Mouse (Mus musculus) lung, embryonic 14.5 days (tissue): ENCODE measurements at regions not wholly inside any gene's neighbourhood (a gene's known extent, or its start where the extent isn't known, plus 50 kb on each side); places are given as distances from the start of the nearest gene placed in this dataset.

Experiments used
- ATAC-seq: fragments of 200-750 bp; cut with Nextera tagmentation; 2 replicates; pipeline ENCODE4 v1.8.0; 2017; ENCODE audit warnings: mild to moderate bottlenecking, moderate TSS enrichment, moderate library complexity; ENCODE audit not compliant: insufficient read depth
- DNase-seq: peaks from one replicate; pipeline ENCODE4 v3.0.0-alpha.2; 2015
- H3K27ac ChIP-seq: fragments of 300-500 bp; sonication (generic); 2 replicates; pipeline ENCODE4 v1.5.1; 2014; ENCODE audit warnings: low read depth, mild to moderate bottlenecking, moderate library complexity
- H3K27me3 ChIP-seq: fragments of 300-500 bp; sonication (generic); 2 replicates; pipeline ENCODE4 v1.6.1; 2014; ENCODE audit warnings: low read length, control low read depth; ENCODE audit not compliant: insufficient read depth
- H3K36me3 ChIP-seq: fragments of 300-500 bp; sonication (generic); 2 replicates; pipeline ENCODE4 v1.6.1; 2014; ENCODE audit warnings: control low read depth; ENCODE audit not compliant: insufficient read depth
- H3K4me1 ChIP-seq: fragments of 300-500 bp; sonication (generic); 2 replicates; pipeline ENCODE4 v1.6.1; 2014; ENCODE audit warnings: antibody characterized with exemption, control low read depth; ENCODE audit not compliant: insufficient read depth
- H3K4me2 ChIP-seq: fragments of 300-500 bp; sonication (generic); 2 replicates; pipeline ENCODE4 v1.6.1; 2014; ENCODE audit warnings: mild to moderate bottlenecking
- H3K4me3 ChIP-seq: fragments of 300-500 bp; sonication (generic); 2 replicates; pipeline ENCODE4 v1.5.1; 2014; ENCODE audit warnings: low read depth, low read length
- H3K9ac ChIP-seq: fragments of 300-500 bp; sonication (generic); 2 replicates; pipeline ENCODE4 v1.6.1; 2014
- H3K9me3 ChIP-seq: fragments of 300-500 bp; sonication (generic); 2 replicates; pipeline ENCODE4 v1.6.1; 2016; ENCODE audit warnings: low read depth, low read length, control low read depth
- CTCF ChIP-seq: IDR thresholded peaks from 2 replicates; pipeline ENCODE4 v1.5.1; 2016; ENCODE audit warnings: antibody characterized with exemption, low read depth
- WGBS: fragments of 180-500 bp; shearing (Covaris S2); extraction: QIAGEN DNeasy Blood & Tissue Kit; methylation state at CpG from one replicate; pipeline ENCODE4 v1.1.7; 2014; 5-methylcytosine and 5-hydroxymethylcytosine counted together

DNA sequence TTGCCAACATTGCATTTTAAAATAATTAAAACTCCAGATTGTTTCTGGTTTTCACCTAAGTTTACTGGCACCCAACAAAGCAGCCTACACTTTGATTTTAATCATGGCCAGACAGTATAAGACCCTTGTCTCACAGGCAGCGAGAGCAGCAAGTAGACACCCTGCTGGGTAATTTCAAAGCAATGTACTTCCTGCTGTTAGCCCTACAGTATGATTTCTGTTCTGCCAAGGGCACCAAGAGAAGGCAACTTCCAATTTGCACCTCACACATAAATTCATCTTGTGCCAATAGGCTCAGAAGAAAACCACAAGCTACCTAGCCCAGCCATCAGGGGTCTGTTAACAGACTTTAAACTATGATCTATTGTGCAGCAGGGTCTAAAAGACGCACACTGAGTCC is 186.7 kb upstream of the Hand2 start:
- Histone ChIP-seq H3K27me3 (no peaks in the 10 kb centered on the region), H3K4me2 (no peak overlapping the region), H3K4me1 (no peaks in the 10 kb centered on the region), H3K27ac (no peak overlapping the region), H3K4me3 (no peak overlapping the region), H3K9ac (no peak overlapping the region), H3K9me3 (no peaks in the 10 kb centered on the region), H3K36me3 (no peaks in the 10 kb centered on the region)
- 57% methylated on average over 2 of the region's 2 CpGs for WGBS
- no peak for ATAC-seq
- no peak for DNase-seq
- TF ChIP-seq CTCF: no peak

GRCm38 (mm10) chr8:57134726-57135125 is 186.1 kb upstream of the Hand2 start:
- Histone ChIP-seq H3K4me2 (no peak overlapping the region), H3K27ac (no peak overlapping the region)
- WGBS: 74% methylated on average over 5 of the region's 5 CpGs

GRCm38 (mm10) chr8:57148036-57148435 is 172.7 kb upstream of the Hand2 start:
- ATAC-seq: peak; percentile 41
- DNase-seq: peak; percentile 71
- TF ChIP-seq CTCF: no peak
- H3K9ac ChIP-seq: no peak overlapping the region
- no peak overlapping the region for H3K4me3 ChIP-seq
- H3K4me1 ChIP-seq: no peaks in the 10 kb centered on the region
- H3K9me3 ChIP-seq: no peaks in the 10 kb centered on the region
- 34% methylated on average over 5 of the region's 5 CpGs for WGBS
- no peak overlapping the region for H3K27ac ChIP-seq
- H3K4me2 ChIP-seq: 0 out of 2 replicates have a peak overlapping the region, but pooled peaks have one; percentile 10
- no peaks in the 10 kb centered on the region for H3K36me3 ChIP-seq
- H3K27me3 ChIP-seq: no peaks in the 10 kb centered on the region

More at GRCm38 (mm10) chr8:57134726-57135125, 186.1 kb upstream of the Hand2 start:
- Histone ChIP-seq H3K4me3 (no peak overlapping the region), H3K36me3 (no peaks in the 10 kb centered on the region), H3K4me1 (no peaks in the 10 kb centered on the region), H3K27me3 (no peaks in the 10 kb centered on the region), H3K9me3 (no peaks in the 10 kb centered on the region), H3K9ac (no peak overlapping the region)
- DNase-seq: no peak
- TF ChIP-seq CTCF: no peak
- ATAC-seq: no peak

DNA sequence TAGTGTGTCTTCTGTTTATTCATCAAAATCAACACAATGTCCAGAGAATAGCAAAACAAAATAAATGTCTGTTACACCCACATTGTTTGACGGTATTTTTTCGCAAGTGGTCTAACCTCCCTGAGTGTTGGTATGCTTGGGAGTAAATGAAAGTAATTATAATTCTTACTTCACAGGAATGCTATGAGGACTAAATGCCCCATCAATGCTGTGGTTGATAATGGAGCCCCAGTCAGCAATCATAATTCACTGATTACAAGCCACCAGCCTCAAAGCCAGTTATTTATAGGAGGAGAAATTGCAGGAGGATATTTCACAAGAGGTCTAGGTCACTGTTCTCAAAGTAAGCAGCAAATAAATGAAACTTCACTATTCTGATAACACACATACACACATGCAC is 129.6 kb upstream of the Hand2 start:
- Histone ChIP-seq H3K36me3 (no peaks in the 10 kb centered on the region), H3K4me3 (no peak overlapping the region), H3K27me3 (no peaks in the 10 kb centered on the region), H3K27ac (no peak overlapping the region), H3K9ac (no peak overlapping the region), H3K4me1 (no peaks in the 10 kb centered on the region), H3K4me2 (no peak overlapping the region), H3K9me3 (no peaks in the 10 kb centered on the region)
- WGBS: 53% methylated on average over 2 of the region's 2 CpGs
- no peak for TF ChIP-seq CTCF
- DNase-seq: no peak
- no peak for ATAC-seq

DNA sequence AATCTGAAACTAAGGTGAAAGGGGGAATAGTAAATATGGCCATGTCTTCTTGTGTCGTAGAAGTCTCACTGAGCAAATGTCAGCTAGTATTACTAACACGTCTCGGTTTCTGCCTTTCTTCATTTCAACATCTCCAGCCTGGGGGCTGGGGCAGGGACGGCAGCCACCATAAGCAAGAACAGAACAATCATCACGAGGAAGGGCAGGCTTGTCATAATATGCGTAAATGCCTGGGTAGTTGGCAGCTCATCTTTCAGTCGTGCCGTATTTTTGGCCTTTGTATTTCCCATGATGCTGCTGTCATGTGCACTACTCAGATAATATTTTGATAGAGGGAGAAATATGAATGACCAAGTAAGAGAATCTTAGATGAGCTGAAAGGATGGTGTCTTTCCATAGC is 120.5 kb upstream of the Hand2 start:
- 56% methylated on average over 8 of the region's 8 CpGs for WGBS
- Histone ChIP-seq H3K4me3 (no peak overlapping the region), H3K9me3 (no peaks in the 10 kb centered on the region), H3K4me1 (no peaks in the 10 kb centered on the region), H3K27ac (no peak overlapping the region), H3K36me3 (no peaks in the 10 kb centered on the region), H3K4me2 (no peak overlapping the region), H3K27me3 (no peaks in the 10 kb centered on the region), H3K9ac (no peak overlapping the region)
- no peak for TF ChIP-seq CTCF
- ATAC-seq (no peak), DNase-seq (no peak)

DNA sequence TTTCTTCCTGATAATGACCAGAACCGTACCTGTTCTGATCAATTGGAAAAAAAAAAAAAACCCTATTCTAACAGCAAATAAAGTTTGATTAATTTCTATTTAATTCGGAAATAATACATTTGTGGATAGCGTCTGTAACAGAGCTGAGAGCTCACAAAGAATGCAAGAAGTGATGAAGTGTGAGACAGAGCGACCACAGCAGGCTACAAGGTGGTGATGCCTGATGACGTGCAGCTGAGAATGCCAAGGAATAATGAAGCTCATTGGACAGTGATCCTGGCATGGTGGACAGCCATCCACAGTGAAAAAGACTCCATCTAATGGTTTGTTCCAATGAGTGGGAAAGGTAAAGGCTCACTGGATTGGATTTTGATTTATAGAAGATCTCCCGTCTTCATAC is 111.2 kb upstream of the Hand2 start:
- Histone ChIP-seq H3K27me3 (no peaks in the 10 kb centered on the region), H3K36me3 (no peaks in the 10 kb centered on the region), H3K4me3 (no peak overlapping the region), H3K4me2 (no peak overlapping the region), H3K9me3 (no peaks in the 10 kb centered on the region), H3K27ac (no peak overlapping the region), H3K9ac (no peak overlapping the region), H3K4me1 (no peaks in the 10 kb centered on the region)
- peak; percentile 71; the same call in 1 of the 2 replicates for ATAC-seq
- no peak for TF ChIP-seq CTCF
- DNase-seq: peak; percentile 57
- WGBS: 42% methylated on average over 6 of the region's 6 CpGs

GRCm38 (mm10) chr8:57213066-57213465 is 107.7 kb upstream of the Hand2 start:
- Histone ChIP-seq H3K4me2 (no peak overlapping the region), H3K4me1 (no peaks in the 10 kb centered on the region), H3K27ac (no peak overlapping the region), H3K27me3 (no peaks in the 10 kb centered on the region), H3K9me3 (no peaks in the 10 kb centered on the region), H3K36me3 (no peaks in the 10 kb centered on the region), H3K9ac (no peak overlapping the region), H3K4me3 (no peak overlapping the region)
- no peak for TF ChIP-seq CTCF
- 37% methylated on average over 5 of the region's 5 CpGs for WGBS
- ATAC-seq (peak; percentile 69; the same call in 1 of the 2 replicates), DNase-seq (peak; percentile 62)
